Mouse (Mus musculus) intestine, postnatal 0 days (tissue): ENCODE data around the gene 1520401A03Rik. TPM values are rescaled to one million over a fixed set of nuclear protein-coding genes. Genes with fewer than 3 reads are reported as not detected.

Source experiments
- ATAC-seq: fragments of 200-750 bp; cut with Nextera tagmentation; 2 replicates; pipeline ENCODE4 v1.8.0; 2017; ENCODE audit warnings: mild to moderate bottlenecking, moderate TSS enrichment, moderate library complexity
- H3K27ac ChIP-seq: fragments of 300-500 bp; sonication (generic); 2 replicates; pipeline ENCODE4 v1.5.1; 2014; ENCODE audit warnings: mild to moderate bottlenecking, low read depth, low read length, moderate library complexity
- H3K27me3 ChIP-seq: fragments of 300-500 bp; sonication (generic); replicated peaks from 2 replicates; pipeline ENCODE4 v1.6.1; 2014; ENCODE audit warnings: low read length, mixed read lengths; ENCODE audit not compliant: control insufficient read depth, insufficient read depth
- H3K36me3 ChIP-seq: fragments of 300-500 bp; sonication (generic); 2 replicates; pipeline ENCODE4 v1.6.1; 2014; ENCODE audit warnings: mild to moderate bottlenecking, moderate library complexity; ENCODE audit not compliant: control insufficient read depth, insufficient read depth
- H3K4me1 ChIP-seq: fragments of 300-500 bp; sonication (generic); replicated peaks from 2 replicates; pipeline ENCODE4 v1.6.1; 2014; ENCODE audit warnings: antibody characterized with exemption, low read length, mixed read lengths; ENCODE audit not compliant: control insufficient read depth, insufficient read depth
- H3K4me2 ChIP-seq: fragments of 300-500 bp; sonication (generic); replicated peaks from 2 replicates; pipeline ENCODE4 v1.6.1; 2014; ENCODE audit warnings: low read depth, mild to moderate bottlenecking, moderate library complexity
- H3K4me3 ChIP-seq: fragments of 300-500 bp; sonication (generic); 2 replicates; pipeline ENCODE4 v1.5.1; 2014; ENCODE audit warnings: low read depth, low read length
- H3K9ac ChIP-seq: fragments of 300-500 bp; sonication (generic); 2 replicates; pipeline ENCODE4 v1.6.1; 2014; ENCODE audit warnings: mild to moderate bottlenecking, low read depth, low read length
- H3K9me3 ChIP-seq: fragments of 300-500 bp; sonication (generic); 2 replicates; pipeline ENCODE4 v1.6.1; 2016; ENCODE audit warnings: mixed run types; ENCODE audit not compliant: control insufficient read depth
- CTCF ChIP-seq: sonication (generic); IDR thresholded peaks from 2 replicates; pipeline ENCODE4 v1.5.1; 2016; ENCODE audit warnings: low read depth, mild to moderate bottlenecking, control low read depth, antibody characterized with exemption, moderate library complexity
- WGBS: fragments of 180-500 bp; shearing (Covaris S2); extraction: QIAGEN DNeasy Blood & Tissue Kit; methylation state at CpG from one replicate; pipeline ENCODE4 v1.1.7; 2014; 5-methylcytosine and 5-hydroxymethylcytosine counted together
- polyA plus RNA-seq: library from polyadenylated mRNA; unstranded; fragments of >200 nt; fragmentation: Nextera tagmentation; extraction: Ambion mirVana; gene quantifications from 2 replicates; pipeline ENCODE4 v1.2.1, GENCODE M21; 2015

The 1520401A03Rik gene
- polyA plus RNA-seq, 1 experiment from 2014 or later, result not detected

- no peaks in the 10 kb centered on the region for H3K9me3 ChIP-seq
- H3K27ac ChIP-seq, result no peak overlapping the region
- no peak for ATAC-seq
- no peak overlapping the region for H3K9ac ChIP-seq
- H3K4me1 ChIP-seq, result no peaks in the 10 kb centered on the region
- no peaks in the 10 kb centered on the region for H3K27me3 ChIP-seq
- no peak overlapping the region for H3K4me3 ChIP-seq
- no peak overlapping the region for H3K4me2 ChIP-seq
- 70% methylated on average over 2 of the region's 2 CpGs for WGBS
- no peak for TF ChIP-seq CTCF
- no peaks in the 10 kb centered on the region for H3K36me3 ChIP-seq
Measured at GRCm38 (mm10) chr17:23717003-23717402, 5.6 kb downstream of the 1520401A03Rik start.

GRCm38 (mm10) chr17:23706212-23706611, 16.4 kb downstream of the 1520401A03Rik start:
- peak; percentile 94 for TF ChIP-seq CTCF
- ATAC-seq, result peak; percentile 54; the same call in 1 of the 2 replicates
- Histone ChIP-seq H3K4me3 (no peak overlapping the region), H3K27ac (no peak overlapping the region), H3K27me3 (no peaks in the 10 kb centered on the region), H3K9me3 (no peaks in the 10 kb centered on the region), H3K4me1 (no peaks in the 10 kb centered on the region), H3K4me2 (no peak overlapping the region), H3K9ac (no peak overlapping the region), H3K36me3 (no peaks in the 10 kb centered on the region)
- WGBS, result 0% methylated on average over 3 of the region's 3 CpGs

DNA sequence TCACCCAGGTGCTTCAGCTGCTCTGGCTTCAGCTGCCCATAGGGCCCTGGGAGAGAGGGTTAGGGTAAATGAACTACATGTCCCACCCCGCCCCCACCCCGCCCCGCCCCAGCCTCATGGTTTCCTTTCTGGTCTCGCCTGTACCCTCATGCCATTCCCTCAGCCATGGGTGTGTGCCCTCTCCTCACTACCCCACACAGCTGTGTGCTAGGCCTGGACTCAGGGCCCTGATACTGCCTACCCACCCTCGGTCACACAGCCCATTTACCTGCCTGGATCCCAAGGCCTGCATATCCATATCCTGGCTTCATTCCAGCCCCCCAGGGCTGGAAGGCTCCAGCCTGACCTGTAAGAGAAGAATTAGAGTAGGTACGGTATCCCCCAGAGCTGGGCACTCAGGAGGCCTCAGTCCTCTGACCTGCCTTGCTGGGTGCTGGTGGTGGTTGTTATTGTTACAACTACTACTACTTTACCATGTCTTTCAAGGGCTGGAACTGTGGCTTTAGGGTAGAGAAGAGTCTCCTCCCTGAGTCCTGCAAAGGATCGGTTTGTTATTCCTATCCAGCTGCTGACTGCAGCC, 17.0 kb downstream of the 1520401A03Rik start:
- Histone ChIP-seq H3K27me3 (no peaks in the 10 kb centered on the region), H3K36me3 (no peaks in the 10 kb centered on the region), H3K4me1 (no peaks in the 10 kb centered on the region), H3K4me2 (no peak overlapping the region), H3K4me3 (no peak overlapping the region), H3K9ac (no peak overlapping the region), H3K9me3 (no peaks in the 10 kb centered on the region), H3K27ac (no peak overlapping the region)
- no peak for TF ChIP-seq CTCF
- WGBS, result 76% methylated on average over 7 of the region's 7 CpGs
- ATAC-seq, result no peak

- 55% methylated on average over 7 of the region's 7 CpGs for WGBS
- Histone ChIP-seq H3K36me3 (no peaks in the 10 kb centered on the region), H3K4me2 (no peak overlapping the region), H3K27ac (no peak overlapping the region), H3K9me3 (no peaks in the 10 kb centered on the region), H3K4me1 (no peaks in the 10 kb centered on the region; the same call in 1 of the 2 replicates), H3K4me3 (no peak overlapping the region), H3K9ac (no peak overlapping the region), H3K27me3 (no peaks in the 10 kb centered on the region)
- ATAC-seq, result no peak
- no peak for TF ChIP-seq CTCF
Measured at GRCm38 (mm10) chr17:23704741-23705140, 17.8 kb downstream of the 1520401A03Rik start.

DNA sequence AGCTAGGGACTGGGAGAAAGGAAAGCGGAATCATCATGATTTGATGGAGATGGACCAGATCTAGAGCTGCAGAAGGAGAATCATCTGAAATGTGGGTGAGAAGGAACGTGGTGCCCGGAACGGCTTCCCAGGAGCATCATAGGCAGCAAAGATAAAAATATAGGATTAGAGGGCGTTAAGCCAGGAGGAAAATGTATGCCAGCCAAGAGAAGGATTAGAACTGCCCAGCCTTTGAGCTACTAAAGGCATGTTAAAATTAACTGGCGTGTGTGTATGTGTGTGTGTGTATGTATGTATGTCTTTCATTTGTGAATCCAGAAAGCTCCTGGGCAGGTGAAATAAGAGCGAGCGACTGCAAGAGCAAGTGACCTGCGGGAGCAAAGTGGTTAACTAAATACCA, 19.3 kb downstream of the 1520401A03Rik start:
- H3K9ac ChIP-seq, result no peak overlapping the region
- no peaks in the 10 kb centered on the region; the same call in 1 of the 2 replicates for H3K4me1 ChIP-seq
- ATAC-seq, result no peak
- H3K4me2 ChIP-seq, result no peak overlapping the region
- H3K9me3 ChIP-seq, result no peaks in the 10 kb centered on the region
- no peak overlapping the region for H3K4me3 ChIP-seq
- H3K27ac ChIP-seq, result no peak overlapping the region
- H3K36me3 ChIP-seq, result no peaks in the 10 kb centered on the region
- WGBS, result 85% methylated on average over 9 of the region's 9 CpGs
- peaks cover under 1% of the 10 kb centered on the region; the same call in 1 of the 2 replicates for H3K27me3 ChIP-seq
- TF ChIP-seq CTCF, result no peak

GRCm38 (mm10) chr17:23700079-23700478, 22.5 kb downstream of the 1520401A03Rik start:
- WGBS, result 1% methylated on average over 17 of the region's 28 CpGs
- TF ChIP-seq CTCF, result peak; percentile 92
- 0 out of 2 replicates have a peak overlapping the region, but pooled peaks have one; percentile 40 for H3K9ac ChIP-seq
- ATAC-seq, result peak; percentile 94
- H3K27ac ChIP-seq, result no peak overlapping the region
- no peaks in the 10 kb centered on the region for H3K9me3 ChIP-seq
- H3K4me2 ChIP-seq, result peak overlapping the region; percentile 100
- peaks cover 3% of the 10 kb centered on the region; the same call in 1 of the 2 replicates for H3K27me3 ChIP-seq
- H3K4me3 ChIP-seq, result peak overlapping the region; percentile 67
- no peaks in the 10 kb centered on the region; the same call in 1 of the 2 replicates for H3K4me1 ChIP-seq
- H3K36me3 ChIP-seq, result no peaks in the 10 kb centered on the region
